Mouse (Mus musculus): ENCODE measurements around the gene Dennd1b.

Gene Dennd1b

DNA sequence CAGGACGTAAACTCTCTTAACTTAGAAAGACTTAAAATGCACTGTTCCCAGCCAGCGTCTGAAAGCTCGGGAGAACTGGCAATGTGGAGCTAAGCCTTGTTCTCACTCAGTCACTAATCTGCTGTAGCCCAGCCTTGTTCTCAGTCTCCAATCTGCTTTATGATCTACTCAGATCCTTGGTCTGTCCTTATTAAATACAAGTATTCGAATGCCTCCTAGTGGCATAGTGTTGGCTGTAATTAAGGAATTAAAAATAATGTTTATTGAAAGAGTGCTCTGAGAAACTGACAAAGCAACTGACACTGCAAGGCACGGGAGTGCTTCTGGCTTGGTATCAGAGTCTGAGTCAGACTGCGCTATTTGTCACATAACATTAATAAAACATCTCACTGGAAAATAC, 116.3 kb downstream of the Dennd1b start:
- no peak for DNase-seq (ENCODE audit: low spot score in 2 of 2)

- DNase-seq (ENCODE audit: low spot score in 2 of 2), result no peak
Measured at GRCm38 (mm10) chr1:139080517-139081386, 117.5 kb downstream of the Dennd1b start.

DNA sequence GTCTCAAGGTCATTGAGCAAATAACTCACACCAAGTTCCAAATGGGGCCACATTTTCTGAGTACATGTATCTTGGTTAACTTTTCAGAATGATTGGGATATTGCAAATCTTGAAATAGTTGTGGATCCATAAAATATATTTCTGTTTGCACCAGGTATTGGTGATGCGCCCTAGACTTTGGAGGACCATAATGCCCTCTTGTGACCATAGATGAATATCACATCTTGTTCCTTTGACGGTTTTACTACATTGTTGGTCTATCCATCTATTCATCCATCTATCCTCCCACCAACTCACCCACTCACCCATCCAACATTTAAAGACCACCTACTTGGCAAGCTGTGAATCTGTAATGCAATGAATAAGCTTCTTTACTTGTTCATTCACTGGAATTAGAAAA, 120.1 kb downstream of the Dennd1b start:
- DNase-seq (ENCODE audit: low spot score in 2 of 2), result no peak

DNA sequence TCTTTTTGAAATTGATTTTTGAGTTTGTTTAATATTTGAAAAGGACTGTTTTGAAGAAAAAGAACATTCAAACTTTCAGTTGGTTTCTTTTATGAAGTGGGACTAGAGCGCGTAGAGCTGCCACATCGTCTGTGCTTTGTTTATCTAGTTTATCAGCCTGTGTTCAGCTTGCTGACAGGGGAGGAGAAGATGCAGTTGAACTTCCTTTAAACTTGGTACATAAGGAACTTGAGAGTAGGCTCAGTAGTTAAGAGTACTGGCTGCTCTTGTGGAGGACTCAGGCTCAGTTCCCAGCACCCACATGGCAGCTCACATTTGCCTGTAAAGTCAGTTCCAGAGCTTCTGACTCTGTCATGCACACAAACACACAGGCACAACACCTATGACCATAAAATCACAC, 124.3 kb downstream of the Dennd1b start:
- DNase-seq (ENCODE audit: low spot score in 2 of 2), result no peak

- no peak for DNase-seq (ENCODE audit: low spot score in 2 of 2)
Measured at GRCm38 (mm10) chr1:139090744-139091143, 127.5 kb downstream of the Dennd1b start.

DNA sequence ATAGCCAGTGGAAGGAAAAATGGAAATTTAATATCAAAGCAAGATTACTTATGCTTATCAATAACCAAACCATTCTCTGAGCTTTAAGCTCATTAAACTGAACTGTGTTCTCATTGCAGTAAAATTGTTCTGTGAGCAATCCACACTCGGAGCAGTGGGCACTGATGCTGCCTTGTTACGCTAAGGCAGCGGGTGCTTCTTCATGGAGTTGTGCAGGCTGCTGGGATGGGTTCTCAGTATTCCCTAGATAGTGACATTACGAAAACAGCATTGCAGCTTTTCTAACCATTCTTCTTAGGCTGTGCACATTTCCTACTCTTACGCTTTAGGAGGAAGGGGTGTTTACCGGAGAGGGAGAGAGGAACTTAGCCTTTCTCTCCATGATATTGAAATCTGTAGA, 128.5 kb downstream of the Dennd1b start:
- DNase-seq (ENCODE audit: low spot score in 2 of 2), result no peak

DNA sequence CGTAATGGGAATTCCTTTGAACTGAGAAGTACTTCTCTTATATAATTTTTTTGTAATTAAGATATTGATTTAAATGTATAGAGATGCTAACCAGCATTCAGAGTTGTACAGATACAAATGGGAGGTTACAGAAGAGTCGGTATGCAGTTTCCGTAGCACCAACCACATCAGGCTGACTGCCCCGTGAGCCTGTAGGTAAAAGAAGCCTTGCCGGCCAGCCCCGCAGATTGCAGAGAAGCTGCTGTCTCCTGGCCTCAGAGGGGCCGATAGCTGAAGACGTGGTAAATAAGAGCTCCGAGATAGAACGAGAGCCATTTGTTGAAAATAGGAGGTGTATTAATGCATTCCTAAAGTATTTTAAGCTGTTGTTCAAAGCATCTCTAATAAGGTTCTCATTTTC, 128.9 kb downstream of the Dennd1b start:
- no peak for DNase-seq (ENCODE audit: low spot score in 2 of 2)

DNA sequence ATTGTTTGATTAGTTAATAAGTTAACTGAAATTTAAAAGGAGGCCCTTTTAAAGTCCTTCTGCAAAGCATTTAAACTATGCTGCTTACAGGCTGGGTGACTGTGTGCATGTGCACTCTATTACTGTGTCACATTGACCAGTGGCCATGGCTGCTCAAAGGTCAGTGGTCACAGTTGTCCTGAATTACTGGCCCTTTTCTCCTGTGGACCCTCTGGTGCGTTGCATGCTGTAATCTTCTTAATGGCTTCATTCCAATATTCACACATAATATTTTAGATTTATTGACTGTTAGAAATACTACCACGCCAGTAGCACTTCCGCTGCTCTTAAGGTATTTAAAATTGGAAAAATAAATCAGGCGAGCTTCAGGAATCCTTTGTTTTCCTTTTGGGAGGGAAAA, 129.5 kb downstream of the Dennd1b start:
- no peak for DNase-seq (ENCODE audit: low spot score in 2 of 2)

DNA sequence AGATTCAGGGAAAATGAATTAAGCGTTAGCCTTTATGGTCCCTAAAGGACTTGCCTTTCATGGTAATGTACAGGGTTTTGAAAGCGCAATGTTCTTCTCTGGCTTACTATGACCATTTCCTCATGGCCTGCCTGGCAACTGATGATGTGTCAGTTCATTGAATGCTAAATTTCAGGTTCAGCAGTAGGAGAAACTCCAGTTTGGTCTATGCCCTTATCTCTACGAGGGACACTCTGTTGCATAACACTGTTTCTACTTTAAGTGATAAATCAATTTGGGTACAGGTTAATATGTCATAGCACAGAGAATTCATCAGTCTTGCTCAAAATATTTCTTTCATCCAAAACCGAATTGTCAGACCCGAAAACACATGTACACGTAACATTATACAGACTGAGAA, 133.1 kb downstream of the Dennd1b start:
- DNase-seq (ENCODE audit: low spot score in 2 of 2), result no peak

- DNase-seq (ENCODE audit: low spot score in 2 of 2), result no peak
Measured at GRCm38 (mm10) chr1:139098088-139098487, 134.9 kb downstream of the Dennd1b start.

DNA sequence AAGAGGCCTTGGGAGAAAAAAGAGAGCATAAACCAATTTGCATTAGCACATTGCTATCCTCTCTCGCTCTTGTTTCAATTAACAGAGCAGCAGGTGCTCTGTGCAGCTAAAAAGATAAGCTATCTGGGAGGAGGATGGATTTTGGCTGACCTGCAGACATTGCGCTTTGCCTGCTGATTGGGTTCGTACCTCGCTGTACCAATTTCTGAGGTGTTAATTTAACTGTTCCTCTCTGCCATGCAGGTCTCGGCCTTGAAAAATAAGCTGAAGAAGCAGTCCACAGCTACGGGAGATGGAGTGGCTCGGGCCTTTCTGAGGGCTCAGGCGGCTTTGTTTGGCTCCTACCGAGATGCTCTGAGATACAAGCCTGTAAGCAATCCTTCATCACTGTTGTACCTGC, 138.5 kb downstream of the Dennd1b start:
- DNase-seq (ENCODE audit: low spot score in 2 of 2), result no peak

- no peak for DNase-seq (ENCODE audit: low spot score in 2 of 2)
Measured at GRCm38 (mm10) chr1:139108251-139108650, 145.0 kb downstream of the Dennd1b start.

- DNase-seq (ENCODE audit: low spot score in 2 of 2), result no peak
Measured at GRCm38 (mm10) chr1:139122626-139123025, 159.4 kb downstream of the Dennd1b start.

- no peak for DNase-seq (ENCODE audit: low spot score in 2 of 2)
Measured at GRCm38 (mm10) chr1:139139644-139140043, 176.4 kb downstream of the Dennd1b start.

GRCm38 (mm10) chr1:139145516-139145915, 182.3 kb downstream of the Dennd1b start:
- DNase-seq (ENCODE audit: low spot score in 2 of 2), result no peak

DNA sequence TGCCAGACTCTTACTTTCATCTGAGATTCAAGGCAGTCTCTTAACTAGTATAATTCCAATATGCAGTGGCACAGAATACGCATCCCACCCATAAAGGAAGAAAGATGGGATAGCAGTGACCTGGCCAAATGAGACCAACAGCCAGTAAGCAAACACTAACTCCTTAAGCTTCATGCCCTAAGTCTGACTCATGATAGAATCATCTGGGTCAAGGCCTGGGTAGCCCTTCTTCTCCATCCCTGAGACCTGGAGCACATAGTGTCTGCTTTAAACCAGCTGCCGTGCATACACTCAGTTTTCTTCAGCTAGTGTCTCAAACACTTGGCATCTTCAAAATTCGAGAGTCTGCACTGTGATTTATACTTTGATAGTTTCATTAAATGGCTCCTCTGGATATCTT, 183.1 kb downstream of the Dennd1b start:
- DNase-seq (ENCODE audit: low spot score in 2 of 2), result no peak

DNA sequence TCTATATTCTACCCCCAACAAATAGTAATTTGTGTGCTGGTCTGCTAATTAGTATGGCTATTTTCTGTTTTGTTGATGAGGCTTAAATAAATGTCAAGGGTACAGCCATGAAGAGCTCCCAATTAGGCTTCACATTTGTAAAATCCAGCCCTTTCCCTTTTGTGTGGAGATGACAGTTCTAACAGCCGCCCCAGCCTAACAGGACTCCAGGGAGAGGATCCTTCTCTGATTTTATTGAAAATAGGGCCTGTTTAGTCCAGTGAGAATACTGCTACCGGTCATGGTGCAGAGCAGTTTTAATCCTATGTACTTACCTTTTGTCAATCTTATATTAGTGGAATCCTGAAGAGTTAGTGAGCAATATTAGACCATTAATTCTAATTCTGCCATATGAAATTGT, 189.8 kb downstream of the Dennd1b start:
- no peak for DNase-seq (ENCODE audit: low spot score in 2 of 2)

DNA sequence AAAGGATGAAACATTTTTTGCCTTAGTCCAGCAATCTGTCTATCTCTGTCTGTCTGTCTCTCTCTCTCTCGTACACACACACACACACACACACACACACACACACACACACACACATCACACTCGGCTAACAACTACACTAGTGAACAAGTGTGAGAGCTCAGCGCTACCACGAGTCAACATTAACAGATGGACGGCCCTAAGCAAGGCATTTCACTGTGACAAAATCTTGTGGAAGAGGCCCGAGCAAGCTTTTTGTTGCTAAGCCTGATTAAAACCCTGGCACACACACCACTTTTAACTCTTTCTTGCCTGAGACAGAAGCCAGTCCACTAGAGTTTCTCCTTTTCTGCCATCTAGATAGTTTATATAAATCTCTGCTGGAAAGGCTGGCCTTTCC, 190.3 kb downstream of the Dennd1b start:
- no peak for DNase-seq (ENCODE audit: low spot score in 2 of 2)

- DNase-seq (ENCODE audit: low spot score in 2 of 2), result no peak
Measured at GRCm38 (mm10) chr1:139156397-139156796, 193.2 kb downstream of the Dennd1b start.

DNA sequence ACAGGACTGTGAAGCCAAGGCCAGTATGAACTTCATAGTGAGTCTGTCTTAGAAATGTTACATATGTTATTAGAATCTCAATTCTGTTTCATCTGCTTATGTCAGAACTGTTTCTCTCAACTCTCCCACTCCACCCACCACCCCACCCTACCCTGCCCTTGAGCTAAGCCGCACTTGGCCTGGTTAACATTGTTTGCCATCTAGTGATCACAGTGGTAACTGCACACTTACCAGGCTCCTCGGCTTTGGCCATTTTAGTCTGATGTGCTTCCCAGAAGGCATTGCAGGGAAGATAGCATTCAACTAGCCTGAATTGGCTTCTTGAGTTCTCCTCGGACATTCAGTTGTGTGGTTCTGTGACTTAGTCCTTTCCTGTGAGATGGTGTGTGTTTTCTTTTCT, 198.4 kb downstream of the Dennd1b start:
- no peak for DNase-seq (ENCODE audit: low spot score in 2 of 2)

DNA sequence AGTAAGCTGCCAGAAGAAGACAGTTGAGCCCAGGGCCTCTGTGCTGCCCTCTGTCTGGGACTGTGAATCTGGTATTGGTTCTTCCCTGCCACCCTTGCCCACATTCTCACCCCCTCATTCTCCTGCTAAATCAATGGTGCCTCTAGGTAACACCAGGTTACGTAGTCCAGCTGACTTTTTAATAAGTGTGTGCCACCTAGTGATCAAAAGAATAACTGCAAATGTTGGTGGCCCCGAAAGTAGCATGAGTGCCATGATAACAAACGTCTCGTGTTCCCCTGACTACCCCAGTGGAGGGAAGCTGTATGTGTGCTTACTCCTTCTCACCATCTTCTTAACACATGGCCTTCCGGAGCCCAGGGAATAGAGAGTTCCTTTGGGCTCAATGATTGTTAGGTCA, 199.6 kb downstream of the Dennd1b start:
- DNase-seq (ENCODE audit: low spot score in 2 of 2), result no peak

GRCm38 (mm10) chr1:139174058-139174832, 211.0 kb downstream of the Dennd1b start:
- DNase-seq (ENCODE audit: low spot score in 2 of 2), result no peak

GRCm38 (mm10) chr1:139179707-139180106, 216.5 kb downstream of the Dennd1b start:
- no peak for DNase-seq (ENCODE audit: low spot score in 2 of 2)

Measured in right cerebral cortex, postnatal 36 days (tissue).